In the genomic region with DNA sequence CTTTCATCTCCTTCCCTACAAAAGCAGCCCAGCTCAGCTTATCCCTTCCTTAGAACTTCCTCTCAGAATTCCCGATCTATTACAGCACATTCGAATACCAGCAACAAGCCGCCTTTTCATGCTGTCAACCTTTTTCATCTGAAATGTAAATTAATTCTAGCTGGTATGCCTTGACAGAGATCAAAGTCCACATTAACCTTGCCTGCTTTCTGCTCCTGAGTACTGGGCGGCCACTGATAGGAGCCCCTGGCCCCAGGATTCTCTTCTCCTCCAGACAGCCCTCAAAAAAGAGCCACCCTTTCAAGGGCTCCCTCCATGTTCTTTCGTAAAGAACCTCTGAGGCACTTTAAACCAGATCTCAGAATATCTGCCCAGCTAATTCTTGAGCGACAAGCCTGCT, we compare ENCODE assay signal across 19 mouse cellular contexts.
DNase-seq lines count a peak whose midpoint lies in the region; ATAC-seq lines count a peak whose summit lies in the region.
"Had no signal": no experiment of that assay in that cellular context is flagged by ENCODE, and none has a peak within 500 bp of the region (broad histone marks: within the 10 kb centered on the region; RNA-seq: fewer than 3 reads in every experiment).

No protein-coding gene starts in this region.

- 0 out of 2 replicates have a peak overlapping the region, but pooled peaks have one; percentile 54 for H3K27ac ChIP-seq in forebrain, embryonic 12.5 days
- H3K27ac ChIP-seq in forebrain, embryonic 11.5 days (ENCODE audit: low read depth, low read length), result no peak overlapping the region
- peak overlapping the region; percentile 30 to 31; a peak in 2 of 4 replicates for H3K27ac ChIP-seq in heart, embryonic 14.5 days (replicated peaks in 1 of 2; ENCODE audit: control insufficient read depth in 1 of 2, insufficient read depth in 1 of 2, low read depth in 2 of 2, low read length in 2 of 2)
- H3K27ac ChIP-seq in midbrain, embryonic 10.5 days (replicated peaks), result peak overlapping the region; percentile 64
- H3K27ac ChIP-seq in stomach, embryonic 15.5 days, result no peak overlapping the region
- H3K27ac ChIP-seq: hindbrain, embryonic 15.5 days; neural tube, embryonic 12.5 days had no signal

- peak overlapping the region; percentile 13; the same call in 1 of the 2 replicates for H3K4me2 ChIP-seq in forebrain, embryonic 12.5 days
- H3K4me2 ChIP-seq in forebrain, embryonic 11.5 days (ENCODE audit: low read depth, low read length, severe bottlenecking), result no peak overlapping the region
- peak overlapping the region; percentile 43; the same call in 1 of the 2 replicates for H3K4me2 ChIP-seq in heart, embryonic 14.5 days (ENCODE audit: low read length)
- no peak overlapping the region for H3K4me2 ChIP-seq in stomach, embryonic 15.5 days
- H3K4me2 ChIP-seq: hindbrain, embryonic 15.5 days; neural tube, embryonic 12.5 days had no signal

- H3K4me1 ChIP-seq in forebrain, embryonic 12.5 days, result peaks cover 23% of the 10 kb centered on the region
- 0 out of 2 replicates have a peak, but pooled peaks cover 3% of the 10 kb centered on the region for H3K4me1 ChIP-seq in forebrain, embryonic 11.5 days (replicated peaks; ENCODE audit: control insufficient read depth, insufficient read depth, low read length)
- peaks cover 28 to 37% of the 10 kb centered on the region in 2 experiments for H3K4me1 ChIP-seq in heart, embryonic 14.5 days (ENCODE audit: control insufficient read depth in 2 of 2, insufficient read depth in 2 of 2, low read length in 2 of 2)
- peaks cover 34% of the 10 kb centered on the region for H3K4me1 ChIP-seq in midbrain, embryonic 10.5 days
- 0 out of 2 replicates have a peak, but pooled peaks cover 3% of the 10 kb centered on the region for H3K4me1 ChIP-seq in stomach, embryonic 15.5 days
- H3K4me1 ChIP-seq: neural tube, embryonic 12.5 days had no signal

- no peaks in the 10 kb centered on the region for H3K36me3 ChIP-seq in forebrain, embryonic 12.5 days (replicated peaks)
- no peaks in the 10 kb centered on the region for H3K36me3 ChIP-seq in forebrain, embryonic 11.5 days (ENCODE audit: control insufficient read depth, insufficient read depth, low read length)
- H3K36me3 ChIP-seq in heart, embryonic 14.5 days (ENCODE audit: control insufficient read depth, insufficient read depth, low read length), result no peaks in the 10 kb centered on the region
- no peaks in the 10 kb centered on the region for H3K36me3 ChIP-seq in midbrain, embryonic 10.5 days
- H3K36me3 ChIP-seq in stomach, embryonic 15.5 days, result no peaks in the 10 kb centered on the region
- H3K36me3 ChIP-seq: hindbrain, embryonic 15.5 days; neural tube, embryonic 12.5 days had no signal

- 12% methylated on average over 6 of the region's 6 CpGs for WGBS in forebrain, embryonic 12.5 days
- WGBS in forebrain, embryonic 11.5 days, result 7% methylated on average over 6 of the region's 6 CpGs
- 26% methylated on average over 6 of the region's 6 CpGs for WGBS in heart, embryonic 14.5 days
- WGBS in midbrain, embryonic 10.5 days, result 9% methylated on average over 6 of the region's 6 CpGs
- 22% methylated on average over 6 of the region's 6 CpGs for WGBS in stomach, embryonic 15.5 days

- H3K4me3 ChIP-seq in forebrain, embryonic 12.5 days (replicated peaks), result no peak overlapping the region
- H3K4me3 ChIP-seq in forebrain, embryonic 11.5 days (ENCODE audit: low read depth, low read length), result no peak overlapping the region
- H3K4me3 ChIP-seq in heart, embryonic 14.5 days (ENCODE audit: control insufficient read depth in 1 of 2, insufficient read depth in 1 of 2, low read depth in 1 of 2, low read length in 2 of 2), result no peak overlapping the region
- H3K4me3 ChIP-seq in midbrain, embryonic 10.5 days, result peak overlapping the region; percentile 18; the same call in 1 of the 2 replicates
- H3K4me3 ChIP-seq in stomach, embryonic 15.5 days (replicated peaks), result no peak overlapping the region
- H3K4me3 ChIP-seq: hindbrain, embryonic 15.5 days; neural tube, embryonic 12.5 days had no signal

- intact Hi-C loops in gastrocnemius, postnatal 14 days (cut with DNase I; ENCODE audit: low total_unique reads), result no loop called here

- no peaks in the 10 kb centered on the region for H3K27me3 ChIP-seq in forebrain, embryonic 12.5 days
- H3K27me3 ChIP-seq in forebrain, embryonic 11.5 days (ENCODE audit: control insufficient read depth, insufficient read depth, low read length), result no peaks in the 10 kb centered on the region
- H3K27me3 ChIP-seq in heart, embryonic 14.5 days (ENCODE audit: control insufficient read depth, insufficient read depth, low read length), result no peaks in the 10 kb centered on the region
- peaks cover 4% of the 10 kb centered on the region for H3K27me3 ChIP-seq in midbrain, embryonic 10.5 days (ENCODE audit: low read depth, poor library complexity, severe bottlenecking)
- H3K27me3 ChIP-seq in stomach, embryonic 15.5 days (replicated peaks), result no peaks in the 10 kb centered on the region
- H3K27me3 ChIP-seq: hindbrain, embryonic 15.5 days; neural tube, embryonic 12.5 days had no signal

- H3K9me3 ChIP-seq in forebrain, embryonic 12.5 days, result no peaks in the 10 kb centered on the region
- no peaks in the 10 kb centered on the region for H3K9me3 ChIP-seq in forebrain, embryonic 11.5 days (ENCODE audit: control insufficient read depth, low read length)
- H3K9me3 ChIP-seq in heart, embryonic 14.5 days (ENCODE audit: control insufficient read depth, low read length), result no peaks in the 10 kb centered on the region
- H3K9me3 ChIP-seq in midbrain, embryonic 10.5 days (replicated peaks), result no peaks in the 10 kb centered on the region
- H3K9me3 ChIP-seq in stomach, embryonic 15.5 days, result no peaks in the 10 kb centered on the region
- H3K9me3 ChIP-seq: hindbrain, embryonic 15.5 days; neural tube, embryonic 12.5 days had no signal

- DNase-seq in forebrain, embryonic 11.5 days (ENCODE audit: low spot score), result no peak
- no peak for DNase-seq in heart, postnatal 4 days
- DNase-seq in midbrain, embryonic 10.5 days (ENCODE audit: low spot score), result no peak
- no peak for DNase-seq in testis, postnatal 10 days (ENCODE audit: low spot score)
- no peak for DNase-seq in gastrocnemius, postnatal 14 days
- DNase-seq: adrenal gland, postnatal 25 days; cerebellum, adult 11-12 months; kidney, postnatal 36 days; left cerebral cortex, postnatal 4 days; liver; thymus, postnatal 4 days had no signal

- no peak overlapping the region for H3K9ac ChIP-seq in forebrain, embryonic 12.5 days
- H3K9ac ChIP-seq in forebrain, embryonic 11.5 days (ENCODE audit: low read length), result no peak overlapping the region
- no peak overlapping the region for H3K9ac ChIP-seq in heart, embryonic 14.5 days (ENCODE audit: low read length)
- no peak overlapping the region for H3K9ac ChIP-seq in stomach, embryonic 15.5 days
- H3K9ac ChIP-seq: hindbrain, embryonic 15.5 days; neural tube, embryonic 12.5 days had no signal

- no peak for ATAC-seq in forebrain, embryonic 12.5 days (ENCODE audit: low FRiP score)
- ATAC-seq in forebrain, embryonic 11.5 days (replicated peaks; ENCODE audit: low FRiP score), result no peak
- no peak for ATAC-seq in heart, embryonic 14.5 days (ENCODE audit: insufficient number of reproducible peaks, insufficient read depth, low FRiP score, low read depth)
- ATAC-seq in stomach, embryonic 15.5 days (ENCODE audit: insufficient read depth, low FRiP score, low read depth), result 0 out of 2 replicates have a peak, but pooled peaks have one; percentile 53
- ATAC-seq: CD4-positive, CD25-positive, alpha-beta regulatory T cell, adult 4 months; intestine, embryonic 16.5 days; lung, postnatal 0 days had no signal

Comparison
In these comparisons a context has a peak if more than half of its experiments do, and no peak if none do; other contexts are left out.
1. H3K27ac ChIP-seq: peak in forebrain, embryonic 12.5 days (single experiment), heart, embryonic 14.5 days (2 of 2) and midbrain, embryonic 10.5 days (single experiment); none in forebrain, embryonic 11.5 days (single experiment) and stomach, embryonic 15.5 days (single experiment).
2. H3K4me2 ChIP-seq: peak in forebrain, embryonic 12.5 days (single experiment) and heart, embryonic 14.5 days (single experiment); none in forebrain, embryonic 11.5 days (single experiment) and stomach, embryonic 15.5 days (single experiment).